Mouse (Mus musculus) lung, postnatal 14 days (tissue): ENCODE data around the gene Pdlim4.
"Not testable (repeated sequence)": the region's sequence is repeated elsewhere in the genome, so short reads cannot be mapped to it uniquely, and the experiment has no call there.

Experiments
- DNase-seq: peaks from one replicate; pipeline ENCODE4 v3.0.0; 2021

Pdlim4 gene

DNA sequence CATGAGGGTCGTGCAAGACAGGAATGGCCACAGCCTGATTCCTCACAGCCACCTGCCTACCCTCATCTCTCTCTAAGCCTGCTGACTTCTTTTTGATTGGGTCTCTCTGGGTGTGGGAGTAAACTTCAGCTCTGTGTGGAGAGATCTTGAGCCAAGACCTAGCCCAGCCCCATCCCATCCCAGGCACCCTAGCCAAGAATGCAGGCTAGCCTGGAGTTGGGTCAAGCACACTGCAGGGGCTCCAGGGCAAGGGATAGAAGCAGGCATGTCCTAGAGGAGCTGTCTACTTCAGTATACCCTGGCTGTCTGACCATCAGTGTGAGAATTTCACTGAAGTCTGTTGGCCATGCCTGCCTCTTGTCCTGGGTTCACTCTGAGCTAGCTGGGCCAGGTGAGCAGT, 9.3 kb downstream of the Pdlim4 start:
- no peak for DNase-seq

DNA sequence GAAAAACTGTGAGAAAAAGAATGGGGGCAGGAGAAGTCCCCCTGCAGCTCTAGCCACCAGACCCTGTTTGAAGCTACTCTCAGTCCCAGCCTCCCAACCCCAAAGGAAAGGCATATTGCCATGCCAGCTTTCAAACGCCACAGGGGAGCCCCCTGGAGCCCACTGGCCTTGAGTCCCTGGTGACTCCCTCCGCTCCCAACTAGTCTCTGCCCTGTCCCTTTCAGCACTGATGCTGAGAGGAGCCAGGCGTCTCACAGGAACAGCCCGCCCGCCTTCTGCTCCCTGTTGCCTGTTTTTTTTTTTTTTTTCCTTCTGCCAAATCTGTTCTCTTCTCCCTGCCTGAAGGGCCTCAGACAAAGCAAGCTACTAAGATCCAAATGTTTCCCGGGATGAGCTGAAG, 10.2 kb downstream of the Pdlim4 start:
- DNase-seq, result no peak

DNA sequence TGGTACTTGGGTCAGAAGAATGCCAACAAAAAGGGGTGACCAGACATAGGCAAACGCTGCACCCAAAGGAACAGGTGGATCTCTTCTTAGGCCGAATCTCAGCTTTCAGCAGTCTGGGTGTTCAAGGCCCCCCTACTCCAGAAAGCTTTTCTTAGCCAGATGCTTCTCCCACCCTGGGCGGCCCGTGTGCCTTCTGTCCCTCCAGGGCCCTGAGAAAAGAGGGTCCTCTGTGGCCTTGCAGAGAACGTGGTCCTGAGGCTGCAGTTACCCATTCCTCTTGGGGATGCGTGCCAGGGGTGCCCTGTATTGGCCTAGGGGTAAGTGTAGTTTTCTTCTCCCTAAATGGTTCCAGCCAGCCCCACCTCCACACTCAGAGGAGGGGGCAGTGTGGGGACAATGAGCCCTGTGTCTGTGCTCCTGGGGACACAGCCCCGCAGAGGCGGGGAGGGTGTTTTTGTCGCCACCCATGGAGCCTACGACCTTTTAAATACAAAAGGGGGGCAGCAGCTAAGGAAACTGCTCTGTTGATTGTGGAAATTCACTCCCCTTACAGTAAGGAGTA, 10.7 kb downstream of the Pdlim4 start:
- no peak for DNase-seq

DNA sequence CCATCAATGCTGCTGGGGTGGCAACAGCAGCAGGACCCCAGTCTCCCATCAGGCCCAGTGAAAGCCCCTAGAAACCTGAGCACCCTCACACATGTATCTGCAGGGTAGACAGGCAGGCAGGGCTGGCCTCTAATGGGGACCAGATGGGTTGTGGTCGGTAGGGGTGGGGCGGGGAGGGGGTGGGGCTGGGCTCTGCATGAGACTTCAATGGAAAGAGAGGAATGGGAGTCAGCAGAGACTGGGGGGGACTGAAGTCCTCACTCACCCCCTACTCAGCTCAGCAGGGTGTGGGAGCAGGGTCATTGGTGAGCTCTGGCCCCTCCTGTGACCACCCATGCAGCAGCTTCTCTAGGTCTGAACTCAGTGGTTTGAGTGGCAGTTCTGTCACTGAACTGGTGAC, 11.4 kb downstream of the Pdlim4 start:
- no peak for DNase-seq

DNA sequence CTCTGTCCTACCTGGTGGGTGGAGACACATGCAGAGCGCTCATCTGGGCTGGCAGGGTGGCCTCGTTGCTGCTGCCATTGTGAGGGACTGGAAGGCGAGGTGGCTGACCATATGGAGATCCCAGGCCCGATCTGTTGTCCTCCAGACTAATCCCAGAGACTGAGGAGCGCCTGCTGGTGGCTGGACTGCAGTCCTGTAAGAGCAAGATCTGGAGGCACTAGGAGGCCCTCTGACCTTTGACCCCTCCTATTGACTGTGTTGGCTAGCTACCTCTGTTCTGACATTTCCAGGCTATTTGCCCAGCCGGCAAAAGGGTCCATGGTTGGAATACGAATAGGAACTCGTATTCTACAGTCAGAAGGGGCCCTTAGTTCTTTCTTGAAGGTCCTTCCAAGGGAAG, 12.7 kb downstream of the Pdlim4 start:
- DNase-seq, result no peak

DNA sequence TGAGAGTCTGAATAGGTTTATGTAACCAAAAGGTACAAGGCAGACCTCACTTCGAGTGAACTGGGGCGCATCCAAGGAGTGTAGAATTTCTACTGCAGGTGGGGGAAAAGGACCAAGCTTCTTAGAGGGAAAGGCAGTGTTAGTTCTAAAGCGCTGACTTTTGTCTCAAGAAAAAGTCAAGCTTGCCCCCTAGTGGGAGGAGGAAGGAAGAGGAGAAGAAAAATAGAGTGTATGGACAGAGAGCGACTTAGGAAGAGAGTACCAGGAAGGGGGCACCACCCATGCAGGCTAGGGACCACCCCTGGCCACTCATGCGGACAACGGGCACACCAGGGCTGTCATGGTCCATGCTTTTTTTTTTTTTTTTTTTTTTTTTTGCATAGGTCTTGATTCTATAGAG, 14.6 kb downstream of the Pdlim4 start:
- DNase-seq, result peak; percentile 66

DNA sequence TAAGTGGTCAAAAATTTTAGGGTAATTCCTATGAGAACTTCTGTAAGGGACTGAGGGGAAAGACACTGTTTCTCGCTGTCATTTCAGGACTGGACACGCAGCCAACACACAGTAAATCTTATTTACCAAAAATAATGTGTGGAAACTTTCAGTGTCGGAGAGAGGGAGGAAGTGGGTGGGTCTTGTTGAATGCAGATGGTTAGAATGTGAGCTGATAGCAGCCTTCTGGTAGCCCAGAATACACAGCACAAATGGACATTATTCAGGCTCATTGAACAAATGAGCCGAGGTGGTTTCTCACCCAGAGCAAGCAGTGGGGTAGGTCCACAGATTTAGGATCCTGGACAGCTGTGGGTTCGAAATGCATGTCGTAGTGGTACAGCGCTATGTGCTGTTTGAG, 15.7 kb downstream of the Pdlim4 start:
- DNase-seq, result no peak

DNA sequence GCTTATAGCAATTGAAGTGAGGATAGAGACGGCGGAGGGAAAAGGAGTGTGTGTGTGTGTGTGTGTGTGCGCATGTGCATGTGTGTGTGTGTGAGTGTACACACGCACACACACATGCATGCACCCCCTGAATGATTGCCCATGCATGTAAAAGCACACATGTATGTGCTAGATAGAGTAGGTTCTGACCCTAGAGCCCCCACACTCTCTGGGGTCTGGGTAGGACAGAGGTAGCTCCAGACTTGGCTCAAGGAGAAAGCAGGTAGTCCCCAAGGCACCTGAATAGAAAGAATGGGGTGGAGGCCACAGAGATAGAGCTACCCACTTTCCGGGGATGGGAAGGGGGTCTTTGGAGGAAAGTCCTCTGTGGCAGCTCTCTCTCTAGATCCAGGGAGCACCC, 16.7 kb downstream of the Pdlim4 start:
- no peak for DNase-seq

DNA sequence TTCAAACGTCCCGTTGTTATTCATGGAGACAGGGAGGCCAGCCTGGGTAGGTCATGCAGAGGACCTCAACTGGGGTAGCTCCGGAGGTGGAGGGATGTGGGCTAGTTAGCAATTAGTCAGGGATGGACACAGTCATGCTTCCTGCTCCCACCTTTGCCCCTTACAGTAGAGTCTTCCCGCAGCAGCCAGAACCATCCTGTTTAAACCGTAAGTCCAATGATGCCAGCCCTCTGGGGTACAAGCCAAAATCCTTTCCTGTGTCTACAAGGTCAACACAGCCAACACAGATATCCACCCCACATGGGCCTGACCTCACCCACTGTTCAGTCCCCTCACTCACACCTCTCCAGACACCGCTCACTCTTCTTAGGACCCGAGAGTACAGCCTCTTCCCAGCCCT, 17.7 kb downstream of the Pdlim4 start:
- DNase-seq, result no peak

DNA sequence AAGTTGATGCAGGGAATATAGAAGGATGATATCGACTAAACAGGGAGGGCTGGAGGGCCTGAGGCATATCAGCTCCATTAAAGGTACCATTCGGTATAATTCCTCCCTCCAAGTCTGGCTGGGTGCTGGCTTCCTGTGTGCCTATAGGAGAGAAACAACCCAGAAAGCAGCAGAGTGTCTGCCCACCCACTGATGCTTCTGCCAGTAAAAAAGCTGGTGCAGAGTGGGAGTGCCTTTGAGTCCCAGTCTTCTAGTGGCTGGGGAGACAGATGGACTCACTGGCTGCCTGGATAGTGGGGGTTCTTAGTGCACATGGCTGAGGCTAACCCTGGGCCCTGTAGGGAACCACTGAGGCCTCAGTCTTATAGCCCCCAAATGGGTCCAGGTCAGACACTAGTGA, 18.6 kb downstream of the Pdlim4 start:
- no peak for DNase-seq

DNA sequence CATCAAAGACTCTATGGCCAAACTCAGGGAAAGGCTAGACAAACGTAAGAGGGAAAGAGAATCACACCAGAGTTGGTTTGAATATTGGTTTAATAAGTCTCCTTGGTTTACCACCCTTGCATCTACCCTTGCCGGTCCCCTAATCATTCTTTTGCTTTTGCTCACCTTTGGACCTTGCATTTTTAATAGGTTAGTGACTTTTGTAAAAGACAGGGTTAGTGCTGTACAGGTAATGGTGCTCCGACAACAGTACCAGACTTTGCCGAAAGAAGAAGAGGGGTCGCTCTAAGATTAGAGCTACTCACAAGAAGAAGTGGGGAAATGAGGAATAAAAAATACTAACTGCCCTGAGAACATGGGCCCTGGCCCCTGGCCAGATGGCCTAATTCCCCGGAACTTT, 28.1 kb downstream of the Pdlim4 start:
- no peak for DNase-seq

DNA sequence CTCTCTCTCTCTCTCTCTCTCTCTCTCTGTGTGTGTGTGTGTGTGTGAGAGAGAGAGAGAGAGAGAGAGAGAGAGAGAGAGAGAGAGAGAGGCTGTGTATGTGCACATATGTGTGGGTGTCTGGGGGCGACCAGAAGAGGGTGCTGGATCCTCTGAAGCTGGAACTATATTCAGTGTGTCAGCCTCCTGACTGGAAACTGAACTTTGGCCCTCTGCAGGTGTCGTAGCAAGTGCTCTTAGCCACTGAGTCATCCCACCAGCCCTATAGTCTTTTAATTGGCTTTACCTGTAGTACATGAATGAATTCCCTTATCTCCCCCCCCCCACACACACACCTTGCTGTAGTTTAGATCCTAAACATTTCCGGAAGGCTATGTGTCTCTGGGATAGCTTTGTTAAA, 35.9 kb downstream of the Pdlim4 start:
- DNase-seq, result not testable (repeated sequence)

DNA sequence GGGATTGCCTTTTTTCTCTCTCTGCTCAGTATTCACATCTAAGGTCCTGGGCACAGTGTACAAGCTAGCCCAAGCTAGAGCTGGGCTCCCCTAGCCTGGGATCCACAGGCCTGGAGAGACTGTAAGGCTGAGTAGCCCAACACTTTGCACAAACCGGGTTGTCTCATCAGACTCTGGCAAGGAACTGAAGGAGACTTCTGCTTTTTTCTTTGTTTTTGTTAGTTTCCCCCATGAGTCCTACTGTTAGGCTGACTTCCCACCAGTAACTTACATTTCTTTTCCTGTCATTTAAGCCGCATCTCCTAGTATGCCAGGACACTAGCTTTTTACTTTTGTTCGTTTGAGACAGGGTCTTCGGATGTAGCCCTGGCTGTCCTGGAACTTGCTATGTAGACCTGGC, 39.8 kb downstream of the Pdlim4 start:
- no peak for DNase-seq

DNA sequence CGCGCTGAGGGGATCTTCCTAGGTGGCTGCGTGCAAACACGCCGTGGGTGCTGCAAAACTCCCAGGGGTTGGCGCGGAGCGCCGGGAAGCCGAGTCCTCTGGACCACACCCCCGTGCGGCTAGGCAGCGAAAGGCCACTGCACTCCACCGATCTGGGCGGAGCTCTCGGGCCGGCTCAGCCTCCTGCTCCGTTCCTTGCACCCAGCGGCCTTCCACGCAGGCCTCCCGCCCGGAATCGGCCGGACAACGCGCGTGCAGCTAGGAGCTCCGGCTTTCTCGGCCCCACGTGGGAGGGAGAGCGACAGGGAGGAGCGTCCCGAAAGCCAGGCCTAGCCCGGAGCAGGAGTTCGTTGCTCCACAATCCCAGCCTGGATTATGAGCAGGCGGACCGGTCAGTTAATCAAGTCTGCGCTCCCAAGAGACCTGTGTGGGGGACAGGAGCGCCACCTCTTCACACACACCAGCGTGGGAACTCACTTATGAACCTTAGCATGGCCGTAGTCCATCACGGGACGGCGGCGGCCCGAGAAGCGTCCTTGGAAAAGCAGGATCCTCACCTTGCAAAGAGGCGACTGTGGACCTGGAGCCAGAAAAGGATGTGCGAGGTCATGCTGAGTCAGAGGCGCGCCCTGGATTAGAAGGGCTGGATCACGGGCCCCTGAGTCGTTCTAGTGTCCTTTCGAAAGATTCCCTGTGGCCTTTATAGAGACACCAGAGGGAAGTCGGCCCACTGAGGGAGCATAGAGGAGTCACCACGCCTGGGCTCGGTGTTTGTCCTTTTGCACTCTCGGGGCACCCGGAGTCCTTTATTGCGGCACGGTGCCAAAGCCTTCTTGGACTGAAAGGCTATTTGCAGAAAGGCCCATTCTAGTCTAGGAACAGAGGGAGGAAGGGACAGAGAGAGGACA, 40.5 kb downstream of the Pdlim4 start, which contains the start of gene Slc22a4:
Gene Slc22a4, minus strand, starts transcription at position 47 of the 908 bp plus-strand sequence.
- peak; percentile 77 for DNase-seq

DNA sequence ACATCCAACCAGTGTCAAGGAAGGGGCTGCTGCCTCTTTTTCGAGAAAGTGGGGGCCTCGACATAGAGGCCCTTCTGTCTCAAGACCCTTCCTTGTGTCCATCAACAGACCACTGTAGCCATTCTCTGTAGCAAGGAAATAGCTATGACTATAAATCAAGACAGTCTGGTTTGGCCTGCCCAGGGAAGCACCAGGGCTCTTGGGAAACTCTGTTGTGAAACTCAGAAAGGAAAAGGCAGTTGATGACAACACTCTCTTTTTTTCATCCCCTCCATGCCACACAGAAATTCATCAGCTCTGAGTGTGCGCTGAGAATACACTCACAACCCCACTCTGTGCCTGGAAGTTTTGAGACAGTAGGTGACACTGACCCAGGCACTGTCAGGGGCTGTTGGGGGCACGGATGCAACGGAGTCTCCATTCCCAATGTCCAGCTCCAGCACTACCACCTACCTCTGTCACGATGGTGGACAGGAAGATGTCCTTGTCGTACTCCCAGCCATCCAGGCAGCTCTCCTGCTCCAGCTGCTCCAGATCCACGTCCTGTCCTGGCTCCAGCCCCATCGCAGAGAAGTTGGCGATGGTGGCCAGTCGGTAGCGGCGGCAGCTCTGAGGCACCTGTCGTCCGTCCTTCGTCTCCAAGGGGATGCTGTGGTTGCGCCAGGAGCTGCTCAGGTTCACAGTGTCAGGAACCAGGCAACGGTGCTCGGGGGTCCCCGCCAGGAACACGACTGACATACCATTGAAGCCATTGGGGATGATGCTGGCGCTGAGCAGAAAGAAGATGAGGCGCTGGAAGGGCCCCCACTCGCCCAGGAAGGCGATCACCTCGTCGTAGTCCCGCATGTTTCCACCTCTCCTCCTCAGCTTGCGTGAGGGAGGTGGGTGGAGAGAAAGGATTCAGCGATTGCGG, 41.4 kb downstream of the Pdlim4 start:
- no peak for DNase-seq

DNA sequence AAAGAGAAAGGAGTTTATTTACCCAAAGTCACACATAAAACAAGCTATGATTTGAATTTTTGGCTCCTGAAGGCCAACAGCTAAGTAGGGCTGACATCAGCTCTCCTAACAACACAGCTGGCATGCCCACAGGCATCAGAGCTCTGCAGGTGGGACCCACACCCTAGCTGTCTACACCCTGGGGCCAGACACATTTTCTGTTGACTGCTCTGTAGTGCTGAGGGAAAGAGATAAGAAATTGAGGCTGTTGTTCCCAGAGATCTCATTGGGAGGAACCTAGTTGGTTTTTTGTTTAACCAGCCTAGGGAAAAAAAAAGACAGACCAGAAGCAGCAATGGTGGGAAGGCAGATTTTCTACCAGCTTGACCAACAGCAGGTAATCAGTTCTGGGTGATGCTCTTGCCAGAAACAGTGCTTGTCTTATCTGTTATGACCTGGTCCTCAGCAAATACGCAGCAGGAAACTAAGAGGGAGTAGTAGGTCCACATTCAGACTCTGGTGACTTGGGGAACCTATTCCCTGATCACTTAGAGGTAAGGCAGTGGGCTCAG, 42.2 kb downstream of the Pdlim4 start:
- no peak for DNase-seq

DNA sequence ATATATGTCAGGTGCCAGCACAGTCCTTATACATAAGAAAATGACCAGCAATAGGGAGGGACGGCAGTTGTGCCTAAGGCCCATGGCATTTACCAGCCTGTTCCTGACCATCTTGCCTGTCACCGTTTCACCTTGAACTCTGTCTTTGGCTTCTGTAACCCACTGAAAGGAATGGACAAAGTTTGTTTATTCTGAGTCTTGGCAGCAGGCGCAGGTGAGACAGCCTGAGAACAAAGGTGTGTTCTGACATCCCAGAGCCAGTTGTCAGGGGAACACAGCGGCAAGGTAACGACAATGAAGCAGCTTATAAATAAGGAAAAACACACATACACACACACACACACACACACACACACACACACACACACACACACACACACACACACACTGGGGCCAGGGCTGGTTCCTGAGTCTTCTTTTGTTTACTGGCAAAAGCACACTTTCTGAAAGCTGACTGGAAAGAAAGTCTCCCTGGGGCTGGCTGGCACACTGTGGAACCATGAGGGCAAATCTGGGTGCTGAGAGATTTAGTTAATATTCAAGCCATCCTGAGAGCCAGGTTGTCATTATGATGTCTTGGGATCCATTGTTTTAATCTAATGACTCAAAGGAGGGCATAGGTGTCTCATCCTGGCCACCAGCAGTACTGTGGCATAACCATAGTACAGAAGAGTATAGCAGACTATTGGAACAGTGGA, 47.3 kb downstream of the Pdlim4 start:
- DNase-seq, result no peak

DNA sequence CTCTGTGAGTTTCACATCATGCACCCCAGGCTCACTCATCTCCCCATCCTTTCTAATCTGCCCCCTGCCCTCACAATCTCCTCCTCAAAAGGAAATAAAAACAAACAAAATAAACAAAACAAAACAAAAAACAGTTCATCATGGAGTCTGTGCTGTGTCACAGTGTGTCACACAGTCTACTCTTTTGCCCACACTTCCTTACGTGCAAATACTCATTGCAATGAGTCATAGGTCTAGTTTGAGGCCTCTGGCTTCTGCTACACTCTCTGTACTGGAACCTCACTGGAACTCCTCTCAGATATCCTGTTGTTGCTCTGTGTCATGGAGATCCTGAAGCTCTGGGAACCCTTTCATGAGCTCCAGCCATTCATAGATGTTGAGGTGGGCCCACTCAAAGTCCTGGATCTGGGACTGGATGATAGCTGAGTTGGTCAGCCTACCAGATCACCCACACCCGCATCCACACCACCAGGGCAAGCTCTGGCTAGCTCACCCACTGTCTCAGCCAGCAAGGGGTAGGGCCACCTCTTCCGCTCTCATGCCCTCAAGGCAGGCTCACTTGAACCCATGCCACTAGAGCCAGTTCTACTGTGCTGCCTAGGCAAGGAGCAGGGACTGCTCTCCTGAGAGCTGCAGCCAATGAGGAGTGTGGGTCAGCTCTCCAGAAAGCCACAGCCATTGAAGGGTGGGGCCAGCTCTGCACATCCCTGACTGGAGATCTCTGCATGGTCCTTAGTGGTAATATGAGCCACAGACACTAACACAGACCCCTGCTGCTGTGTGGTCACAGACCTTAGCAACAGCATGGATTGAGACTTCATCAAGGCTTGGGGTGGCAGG, 49.7 kb downstream of the Pdlim4 start:
- DNase-seq, result no peak

DNA sequence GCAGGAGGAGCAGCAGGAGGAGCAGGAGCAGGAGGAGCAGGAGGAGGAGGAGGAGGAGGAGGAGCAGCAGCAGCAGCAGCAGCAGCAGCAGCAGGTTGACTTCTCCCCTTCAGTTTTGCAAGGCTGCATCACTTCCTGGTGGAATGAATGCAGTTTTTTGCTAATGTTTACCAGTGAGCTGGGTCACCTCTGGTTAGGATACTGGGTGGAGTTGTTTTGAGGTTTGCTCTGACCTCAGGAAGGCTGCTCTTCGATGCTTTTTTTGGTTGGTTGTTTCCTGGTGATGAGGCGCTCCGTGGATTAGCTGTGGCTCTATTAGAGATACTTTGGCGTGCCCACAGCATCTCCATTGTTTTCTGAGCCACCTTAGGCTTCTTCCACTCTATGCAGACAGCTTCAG, 51.2 kb downstream of the Pdlim4 start:
- DNase-seq, result no peak

DNA sequence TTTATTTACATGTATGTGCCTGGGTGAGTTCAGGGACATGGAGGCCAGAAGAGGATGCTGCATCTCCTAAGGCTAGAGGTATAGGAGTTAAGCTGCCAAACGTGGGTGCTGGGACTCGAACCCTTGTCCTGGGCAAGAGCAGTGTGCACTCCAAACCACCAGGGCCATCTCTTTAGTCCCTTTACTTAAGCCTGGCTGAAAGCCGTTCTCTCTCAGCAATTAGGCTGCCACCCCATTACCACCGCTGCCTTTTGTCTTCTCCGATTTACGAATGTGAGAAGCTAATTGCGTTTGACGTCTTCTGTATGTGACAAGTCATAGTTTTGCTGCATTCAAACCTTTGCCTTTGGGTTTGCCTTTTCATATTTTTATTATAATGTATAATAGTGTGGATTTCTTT, 52.8 kb downstream of the Pdlim4 start:
- no peak for DNase-seq

DNA sequence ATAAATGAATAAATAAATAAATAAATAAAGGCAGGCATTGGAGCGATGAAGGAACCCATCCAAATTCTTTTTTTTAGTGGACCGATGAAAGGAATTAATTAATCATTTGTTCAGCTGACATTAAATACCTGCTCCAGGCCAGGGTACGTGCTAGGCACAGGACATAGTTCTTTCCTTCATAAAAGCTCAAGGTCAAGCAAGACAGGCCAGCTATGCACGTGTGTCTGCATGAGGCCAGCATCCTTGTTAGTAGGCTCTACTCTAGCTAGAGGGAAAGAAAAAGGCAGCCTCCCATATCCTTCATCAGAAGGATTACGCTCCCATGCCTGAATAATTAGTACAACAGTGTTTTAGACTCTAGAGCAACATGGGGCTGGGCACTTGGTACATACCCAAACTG, 55.9 kb downstream of the Pdlim4 start:
- no peak for DNase-seq

DNA sequence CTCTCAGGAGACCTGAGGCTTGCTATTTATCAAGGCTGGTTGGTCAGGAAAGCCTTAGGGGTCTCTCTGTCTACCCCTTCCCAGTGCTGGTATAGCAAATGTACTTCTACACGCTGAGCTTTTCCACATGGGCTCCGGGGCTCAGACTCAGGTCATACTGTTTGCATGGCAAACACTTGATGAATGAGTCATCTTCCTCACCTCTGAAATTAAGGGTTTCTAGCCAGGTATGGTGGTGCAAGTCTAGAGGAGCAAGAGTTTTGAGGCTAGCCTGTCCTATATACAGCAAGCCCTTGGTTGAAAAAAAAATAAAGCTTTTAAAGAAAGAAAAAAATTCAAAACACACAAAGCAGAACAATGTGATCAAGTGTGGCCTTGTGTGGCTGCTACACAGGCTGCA, 57.6 kb downstream of the Pdlim4 start:
- DNase-seq, result no peak
